In the genomic region with DNA sequence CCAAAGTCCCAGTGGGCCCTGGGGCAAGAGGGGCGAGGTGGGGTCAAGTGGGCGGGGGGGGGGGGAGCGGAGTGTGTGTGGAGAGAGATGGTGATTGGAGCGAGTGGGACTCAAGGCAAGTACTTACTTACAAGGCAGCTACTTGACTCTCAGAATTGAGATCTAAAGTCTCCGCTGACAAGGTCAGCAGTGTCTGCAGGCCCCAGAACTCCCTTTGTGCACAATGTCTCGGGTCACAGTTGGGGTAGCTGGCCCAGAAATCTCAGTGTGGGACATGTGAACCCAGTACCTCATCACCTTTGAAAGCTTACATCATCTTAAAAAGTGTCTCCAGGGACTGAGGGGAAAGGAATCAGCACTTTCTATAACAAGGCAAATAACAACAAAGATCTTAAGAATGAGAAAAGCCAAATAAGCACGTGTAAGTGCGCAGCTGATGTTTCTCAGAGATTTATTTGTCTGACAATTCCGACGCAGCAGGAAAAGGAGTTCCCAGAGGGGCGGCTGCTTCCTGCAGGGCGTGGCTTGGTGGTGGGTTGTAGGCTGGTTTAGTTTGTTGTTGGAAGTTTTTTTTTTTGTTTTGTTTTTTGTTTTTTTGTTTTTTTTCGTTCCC, we compare ENCODE assay signal across 8 mouse cellular contexts.
DNase-seq lines count a peak whose midpoint lies in the region; ATAC-seq and TF ChIP-seq lines count a peak whose summit lies in the region.

No protein-coding gene starts in this region.

- no peaks in the 10 kb centered on the region; the same call in 1 of the 2 replicates for H3K4me1 ChIP-seq in brown adipose tissue, adult 24 weeks (ENCODE audit: control insufficient read depth, insufficient read depth, insufficient read length, low read length)
- no peaks in the 10 kb centered on the region for H3K4me1 ChIP-seq in forebrain, postnatal 0 days (ENCODE audit: insufficient read depth)
- H3K4me1 ChIP-seq in kidney, adult 2 months (ENCODE audit: control insufficient read depth, insufficient read depth, low read length), result no peaks in the 10 kb centered on the region

- no peaks in the 10 kb centered on the region for H3K9me3 ChIP-seq in forebrain, postnatal 0 days (ENCODE audit: low read length)

- no peak for TF ChIP-seq CTCF in forebrain, postnatal 0 days (IDR thresholded peaks at IDR 0.05; ENCODE audit: low read depth)
- no peak for TF ChIP-seq CTCF in kidney, adult 2 months (conservative IDR thresholded peaks at IDR 0.05; ENCODE audit: insufficient read depth, insufficient read length, low read depth, low read length)

- H3K27me3 ChIP-seq in forebrain, postnatal 0 days (ENCODE audit: insufficient read depth, low read length), result no peaks in the 10 kb centered on the region
- 0 out of 2 replicates have a peak, but pooled peaks cover 1% of the 10 kb centered on the region for H3K27me3 ChIP-seq in kidney, adult 2 months (replicated peaks; ENCODE audit: control insufficient read depth, insufficient read depth, low read length)

- peak overlapping the region; percentile 47; the same call in 1 of the 2 replicates for H3K4me3 ChIP-seq in brown adipose tissue, adult 24 weeks (ENCODE audit: insufficient read depth, low read depth, low read length)
- H3K4me3 ChIP-seq in forebrain, postnatal 0 days (ENCODE audit: low read depth, low read length), result no peak overlapping the region
- H3K4me3 ChIP-seq in kidney, adult 2 months (ENCODE audit: insufficient read depth, low read depth, low read length), result peak overlapping the region; percentile 45; the same call in 1 of the 2 replicates

- H3K9ac ChIP-seq in forebrain, postnatal 0 days, result no peak overlapping the region

- H3K4me2 ChIP-seq in forebrain, postnatal 0 days (ENCODE audit: low read depth), result peak overlapping the region; percentile 31

- no peak for DNase-seq in forebrain, postnatal 0 days
- peak; percentile 55 for DNase-seq in kidney, adult 2 months
- peak; percentile 23 for DNase-seq in lung, postnatal 25 days (ENCODE audit: low spot score)
- DNase-seq in left cerebral cortex, postnatal 36 days (ENCODE audit: low spot score in 2 of 2), result no peak
- DNase-seq in cerebellum, postnatal 14 days, result no peak
- no peak for DNase-seq in left cerebral cortex, adult 9 months (ENCODE audit: low spot score in 2 of 2)
- no peak for DNase-seq in thymus, postnatal 10 days (ENCODE audit: low spot score in 2 of 2)

- intact Hi-C loops in left cerebral cortex, postnatal 36 days (cut with DNase I), result no loop called here

- no peaks in the 10 kb centered on the region for H3K36me3 ChIP-seq in forebrain, postnatal 0 days (ENCODE audit: insufficient read depth)
- no peaks in the 10 kb centered on the region for H3K36me3 ChIP-seq in kidney, adult 2 months (ENCODE audit: control insufficient read depth, insufficient read depth, low read length)

- ATAC-seq in forebrain, postnatal 0 days, result no peak

- WGBS in forebrain, postnatal 0 days, result 24% methylated on average over 13 of the region's 13 CpGs
- 23% methylated on average over 13 of the region's 13 CpGs for WGBS in kidney, adult 2 months

- no peak overlapping the region for H3K27ac ChIP-seq in brown adipose tissue, adult 24 weeks (replicated peaks; ENCODE audit: low read depth, low read length)
- no peak overlapping the region for H3K27ac ChIP-seq in forebrain, postnatal 0 days (ENCODE audit: low read depth, low read length)
- no peak overlapping the region for H3K27ac ChIP-seq in kidney, adult 2 months (ENCODE audit: insufficient read depth, low read depth, low read length)

- TF ChIP-seq POLR2A in kidney, adult 2 months (IDR thresholded peaks at IDR 0.05; ENCODE audit: low read depth, low read length), result no peak

Comparison
In these comparisons a context has a peak if more than half of its experiments do, and no peak if none do; other contexts are left out.
1. DNase-seq: peak in kidney, adult 2 months (single experiment) and lung, postnatal 25 days (single experiment); none in forebrain, postnatal 0 days (single experiment), left cerebral cortex, postnatal 36 days (0 of 2), cerebellum, postnatal 14 days (0 of 2), left cerebral cortex, adult 9 months (0 of 2) and thymus, postnatal 10 days (0 of 2).